Mouse (Mus musculus): ENCODE results near the gene Arhgef28.

- no peak for TF ChIP-seq CTCF (IDR thresholded peaks at IDR 0.05; ENCODE audit: low read depth)
- TF ChIP-seq EP300 (IDR thresholded peaks at IDR 0.05; ENCODE audit: low read depth) = no peak
These were observed 135.8 kb downstream of the Arhgef28 start for GRCm38 (mm10) chr13:98070458-98070857.
